Mouse (Mus musculus) olfactory bulb, adult 2 months (tissue): ENCODE data around the gene Gm49387.

ENCODE experiments used
- CTCF ChIP-seq: fragments of 200-500 bp; IDR thresholded peaks from 2 replicates; pipeline ENCODE4 v1.5.1; 2012; ENCODE audit warnings: low read depth, mild to moderate bottlenecking, low read length, moderate library complexity; ENCODE audit not compliant: insufficient read depth
- POLR2A ChIP-seq: fragments of 200-500 bp; IDR thresholded peaks from 2 replicates; pipeline ENCODE4 v1.6.1; 2012; ENCODE audit warnings: mild to moderate bottlenecking, low read depth, low read length, moderate library complexity; ENCODE audit not compliant: insufficient read depth

GRCm38 (mm10) chr14:31574903-31575665 is 65.6 kb downstream of the Gm49387 start:
- TF ChIP-seq CTCF (no peak), POLR2A (no peak)
